ENCODE assay signal across 8 mouse cellular contexts in the genomic region with DNA sequence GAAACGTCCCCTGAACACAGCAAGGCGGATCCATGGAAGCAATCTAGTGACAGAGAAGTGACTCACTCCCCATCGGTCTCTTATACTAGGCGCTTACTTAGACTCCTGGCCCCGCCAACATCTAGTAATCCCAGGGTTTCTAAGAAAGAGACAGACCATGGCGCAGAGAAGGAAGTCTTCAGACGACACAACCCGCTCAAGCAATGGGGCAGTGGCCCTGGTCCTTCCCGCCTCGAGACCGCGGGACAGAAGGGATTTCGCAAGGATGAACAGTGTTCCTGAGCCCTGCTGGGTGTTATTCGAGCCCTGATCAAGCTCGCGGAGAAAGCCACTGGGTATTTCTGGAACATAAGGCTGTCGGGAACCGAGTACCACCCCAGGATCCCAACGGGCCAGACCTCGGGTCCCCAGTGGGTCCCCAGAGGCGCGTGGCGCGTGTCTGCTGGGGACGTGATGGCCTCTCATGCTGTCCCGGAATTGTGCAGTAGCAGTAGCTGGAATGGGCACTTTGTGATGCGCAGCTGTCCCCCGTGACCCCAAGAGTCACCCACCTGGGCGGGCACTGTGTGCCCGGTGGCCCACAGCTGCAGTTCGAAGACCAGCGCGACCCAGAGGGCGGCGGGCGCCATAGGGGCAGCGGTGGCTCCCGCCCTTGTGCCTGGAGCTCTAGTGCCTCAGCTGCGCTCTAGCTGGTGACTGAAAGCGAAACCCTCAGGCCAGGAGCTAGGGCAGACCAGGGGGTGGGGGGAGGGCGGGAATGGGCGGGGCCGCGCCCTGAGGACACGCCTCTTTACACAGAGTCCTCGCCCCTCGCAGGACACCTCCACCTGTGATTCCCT. TPM values are rescaled to one million over a fixed set of nuclear protein-coding genes. Genes with fewer than 3 reads are reported as not detected.
DNase-seq lines count a peak whose midpoint lies in the region; ATAC-seq and TF ChIP-seq lines count a peak whose summit lies in the region.

A gene (minus strand): TSS at position 698 of the 839 bp plus-strand sequence.

- H3K9me3 ChIP-seq in embryonic facial prominence, embryonic 15.5 days (replicated peaks): no peaks in the 10 kb centered on the region
- no peaks in the 10 kb centered on the region for H3K9me3 ChIP-seq in heart, embryonic 15.5 days (replicated peaks)

- peak; percentile 58; the same call in 1 of the 2 replicates for ATAC-seq in embryonic facial prominence, embryonic 15.5 days (ENCODE audit: insufficient number of reproducible peaks, low FRiP score, low TSS enrichment, low read depth)
- ATAC-seq in heart, embryonic 15.5 days (replicated peaks; ENCODE audit: insufficient number of reproducible peaks, insufficient read depth, low FRiP score, low read depth): peak; percentile 78

- no peak for TF ChIP-seq CTCF in left cerebral cortex, adult 2 months (IDR thresholded peaks at IDR 0.05)
- TF ChIP-seq CTCF in spleen, adult 2 months (IDR thresholded peaks at IDR 0.05; ENCODE audit: extremely low read depth, insufficient read depth, insufficient read length, insufficient replicate concordance): no peak

- peak within 1 kb of the TSS; percentile 45 for H3K27ac ChIP-seq in left cerebral cortex, adult 2 months
- no peak within 1 kb of the TSS for H3K27ac ChIP-seq in embryonic facial prominence, embryonic 15.5 days (replicated peaks)
- no peak within 1 kb of the TSS for H3K27ac ChIP-seq in heart, embryonic 15.5 days
- peak within 1 kb of the TSS; percentile 95 for H3K27ac ChIP-seq in macrophage
- H3K27ac ChIP-seq in spleen, adult 2 months (ENCODE audit: insufficient read depth, low read length): peak within 1 kb of the TSS; percentile 76

- under 1% methylated on average over 47 of the region's 47 CpGs for WGBS in embryonic facial prominence, embryonic 15.5 days
- 1% methylated on average over 47 of the region's 47 CpGs for WGBS in heart, embryonic 15.5 days
- WGBS in macrophage (ENCODE audit: missing documents): 1% methylated on average over 42 of the region's 47 CpGs
- under 1% methylated on average over 47 of the region's 47 CpGs for WGBS in spleen, adult 2 months

- TF ChIP-seq POLR2A in spleen, adult 2 months (IDR thresholded peaks at IDR 0.05; ENCODE audit: low read depth, low read length): peak; percentile 96

- H3K4me2 ChIP-seq in embryonic facial prominence, embryonic 15.5 days (replicated peaks): peak within 1 kb of the TSS; percentile 65
- H3K4me2 ChIP-seq in heart, embryonic 15.5 days: peak within 1 kb of the TSS; percentile 91

- peaks cover 10% of the 10 kb centered on the region for H3K4me1 ChIP-seq in embryonic facial prominence, embryonic 15.5 days
- H3K4me1 ChIP-seq in heart, embryonic 15.5 days (replicated peaks): peaks cover 10% of the 10 kb centered on the region
- peaks cover 20% of the 10 kb centered on the region; the same call in 1 of the 2 replicates for H3K4me1 ChIP-seq in spleen, adult 2 months (ENCODE audit: control insufficient read depth, insufficient read depth, insufficient read length)

- intact Hi-C loops in left cerebral cortex, adult 2 months (cut with DNase I): no loop called here

- peaks cover 55% of the 10 kb centered on the region for H3K79me2 ChIP-seq in macrophage (ENCODE audit: inconsistent target)

- peaks cover 34% of the 10 kb centered on the region for H3K27me3 ChIP-seq in embryonic facial prominence, embryonic 15.5 days
- peaks cover 35% of the 10 kb centered on the region for H3K27me3 ChIP-seq in heart, embryonic 15.5 days
- H3K27me3 ChIP-seq in spleen, adult 2 months (ENCODE audit: control insufficient read depth, insufficient read depth, low read length): no peaks in the 10 kb centered on the region

- peak within 1 kb of the TSS; percentile 50 for H3K4me3 ChIP-seq in left cerebral cortex, adult 2 months
- peak within 1 kb of the TSS; percentile 40 for H3K4me3 ChIP-seq in embryonic facial prominence, embryonic 15.5 days (replicated peaks)
- H3K4me3 ChIP-seq in heart, embryonic 15.5 days: peak within 1 kb of the TSS; percentile 61
- H3K4me3 ChIP-seq in macrophage (ENCODE audit: inconsistent target): peak within 1 kb of the TSS; percentile 97
- peak within 1 kb of the TSS; percentile 78 for H3K4me3 ChIP-seq in spleen, adult 2 months (ENCODE audit: extremely low read depth, insufficient read depth, insufficient read length)

- no peak for DNase-seq in left cerebral cortex, adult 2 months (ENCODE audit: extremely low spot score in 1 of 2, low spot score in 2 of 2)
- DNase-seq in left cerebral cortex, adult 8-10 months (ENCODE audit: low spot score in 2 of 2): no peak
- peak; percentile 51 for DNase-seq in kidney, postnatal 10 days
- peak; percentile 57 to 74 for DNase-seq in spleen, adult 2 months (ENCODE audit: low read depth in 1 of 2, low spot score in 2 of 2)
- no peak for DNase-seq in left cerebral cortex, adult 9 months (ENCODE audit: low spot score in 2 of 2)

- H3K9ac ChIP-seq in embryonic facial prominence, embryonic 15.5 days: no peak within 1 kb of the TSS
- peak within 1 kb of the TSS; percentile 56 for H3K9ac ChIP-seq in heart, embryonic 15.5 days

- no peaks in the 10 kb centered on the region for H3K36me3 ChIP-seq in embryonic facial prominence, embryonic 15.5 days
- no peaks in the 10 kb centered on the region for H3K36me3 ChIP-seq in heart, embryonic 15.5 days
- no peaks in the 10 kb centered on the region; the same call in 1 of the 2 replicates for H3K36me3 ChIP-seq in macrophage (ENCODE audit: inconsistent target)
- H3K36me3 ChIP-seq in spleen, adult 2 months (ENCODE audit: control insufficient read depth, insufficient read depth, low read length): no peaks in the 10 kb centered on the region

RNA-seq across cellular contexts. Expression of the gene that starts here (rescaled TPM):
- total RNA-seq in left cerebral cortex, adult 2 months (2021): 1 to 10 TPM; 2.9 to 3.1 TPM
- 1 to 10 TPM; 2.5 to 4.4 (median 3.9) TPM for total RNA-seq in left cerebral cortex, adult 8-10 months (2022)
- 4.4 and 4.8 TPM in 2 replicates for polyA plus RNA-seq in embryonic facial prominence, embryonic 15.5 days (2015; fragmentation: Nextera tagmentation; extraction: Ambion mirVana)
- 2.9 and 6.0 TPM in 2 replicates for polyA plus RNA-seq in heart, embryonic 15.5 days (2015; fragmentation: Nextera tagmentation; extraction: Ambion mirVana)
- total RNA-seq in macrophage (2018; cell fraction: chromatin; rRNA removed): 100 to 1,000 TPM; 113 to 961 (median 353) TPM
- 1,000 to 10,000 TPM in 2 of 26 experiments, 100 to 1,000 TPM in 24; 241 to 1,186 (median 606) TPM for total RNA-seq in macrophage (2018; cell fraction: cytosol; rRNA removed)
- total RNA-seq in macrophage (2018; cell fraction: nucleus; rRNA removed): 1,000 to 10,000 TPM in 7 of 26 experiments, 100 to 1,000 TPM in 19; 164 to 1,820 (median 786) TPM
- 132 to 265 TPM (median 207 TPM) in 3 replicates for polyA plus RNA-seq in macrophage (2018)
- 45.9 and 63.4 TPM in 2 replicates for polyA plus RNA-seq in spleen, adult 2 months (2012; rRNA removed)

Comparison
In these comparisons a context has a peak if more than half of its experiments do, and no peak if none do; other contexts are left out.
1. DNase-seq: peak in kidney, postnatal 10 days (single experiment) and spleen, adult 2 months (2 of 2); none in left cerebral cortex, adult 2 months (0 of 2), left cerebral cortex, adult 8-10 months (0 of 2) and left cerebral cortex, adult 9 months (0 of 2).
2. H3K27ac ChIP-seq: peak in left cerebral cortex, adult 2 months (single experiment), macrophage (single experiment) and spleen, adult 2 months (single experiment); none in embryonic facial prominence, embryonic 15.5 days (single experiment) and heart, embryonic 15.5 days (single experiment).
3. H3K4me3 ChIP-seq: peak in every context shown above with its lines; median percentile 97 in macrophage; 78 in spleen, adult 2 months; 61 in heart, embryonic 15.5 days; 50 in left cerebral cortex, adult 2 months; 40 in embryonic facial prominence, embryonic 15.5 days.